Mouse (Mus musculus) stomach, postnatal 0 days (tissue): ENCODE measurements around the gene 2300009A05Rik.

ENCODE experiments used
- CTCF ChIP-seq: IDR thresholded peaks from 2 replicates; pipeline ENCODE4 v1.5.1; 2016; ENCODE audit warnings: antibody characterized with exemption, low read depth, mild to moderate bottlenecking, moderate library complexity
- EP300 ChIP-seq: optimal IDR thresholded peaks from 2 replicates; pipeline ENCODE3; 2016; ENCODE audit warnings: antibody characterized with exemption

DNA sequence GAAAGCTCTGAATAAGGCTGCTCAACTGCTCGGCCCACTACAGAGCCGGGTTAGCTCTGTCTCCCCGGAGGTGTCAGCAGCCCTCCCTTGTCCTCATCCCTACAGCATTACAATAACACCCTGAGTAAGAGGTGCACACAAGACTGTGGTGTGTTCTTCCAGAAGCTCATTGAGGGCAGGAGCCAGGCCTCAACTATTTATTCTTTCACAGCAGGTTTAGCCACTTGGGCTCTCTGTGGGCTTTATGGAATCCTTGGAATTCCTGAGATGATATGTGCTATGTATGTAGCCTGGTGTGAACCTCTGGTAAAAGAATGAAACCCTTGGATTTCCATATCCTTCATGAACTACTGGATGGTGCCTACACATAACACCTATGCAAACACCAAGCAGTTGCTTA is 49.8 kb downstream of the 2300009A05Rik start:
- TF ChIP-seq EP300 (no peak), CTCF (no peak)
